Mouse (Mus musculus) megakaryocyte progenitor cell, adult 5-6 weeks (primary cell): Measurements from ENCODE around the gene Ptcd1. TPM values are rescaled to one million over a fixed set of nuclear protein-coding genes. Genes with fewer than 3 reads are reported as not detected.
A peak's percentile ranks its signal among the peaks of the same experiment; 100 is the strongest.
"Not testable (repeated sequence)": the region's sequence is repeated elsewhere in the genome, so short reads cannot be mapped to it uniquely, and the experiment has no call there.

Source experiments
- ATAC-seq: replicated peaks from 2 replicates; pipeline ENCODE4 v1.8.0; 2016; ENCODE audit warnings: mild to moderate bottlenecking, moderate TSS enrichment, inconsistent platforms; ENCODE audit not compliant: poor library complexity
- total RNA-seq, 2 experiments: library from RNA; stranded (forward) in 1 of 2; stranded (reverse) in 1 of 2; fragments of 157-497, 149-512 nt in 1 of 2; fragments of 200-1000 nt in 1 of 2; gene quantifications; 2 replicates each; pipeline versions ENCODE4 v1.2.3 to v1.2.4; 2015 to 2017

Gene Ptcd1
- total RNA-seq, 2 experiments from 2014 or later = 7.7 to 14.3 TPM

- ATAC-seq = peak; percentile 55
Measured at GRCm38 (mm10) chr5:145114606-145115473, 52.1 kb downstream of the Ptcd1 start.

DNA sequence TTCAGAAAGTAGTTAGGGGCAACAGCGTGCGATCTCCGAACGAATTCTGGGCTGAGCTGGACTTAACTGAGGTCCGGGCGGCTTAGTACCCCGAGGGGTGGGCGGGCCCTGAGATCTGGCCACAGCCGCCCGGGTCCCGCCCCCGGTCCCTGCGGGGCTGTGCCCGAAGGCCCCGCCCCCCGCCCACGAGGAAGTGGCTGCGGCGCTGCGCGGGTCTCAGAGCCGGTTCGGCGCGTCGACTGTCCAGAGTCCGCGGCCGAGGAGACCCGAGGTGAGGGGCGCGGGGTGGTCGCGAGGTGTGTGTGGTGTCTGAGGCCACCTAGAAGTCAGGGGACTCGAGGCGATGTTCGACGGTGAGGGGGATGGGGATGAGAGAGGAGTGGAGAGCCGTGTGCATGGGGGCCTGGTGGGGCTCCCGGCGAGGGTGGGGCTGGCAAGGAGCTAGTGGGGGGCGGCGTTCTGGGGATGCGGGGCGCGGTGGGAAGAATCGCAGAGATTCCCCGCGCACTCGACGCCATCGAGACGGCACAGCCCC is 52.8 kb downstream of the Ptcd1 start, which contains the start of gene Arpc1b:
TSS of gene Arpc1b (plus strand) at position 145 of the 535 bp plus-strand sequence.
- peak; percentile 47 for ATAC-seq

DNA sequence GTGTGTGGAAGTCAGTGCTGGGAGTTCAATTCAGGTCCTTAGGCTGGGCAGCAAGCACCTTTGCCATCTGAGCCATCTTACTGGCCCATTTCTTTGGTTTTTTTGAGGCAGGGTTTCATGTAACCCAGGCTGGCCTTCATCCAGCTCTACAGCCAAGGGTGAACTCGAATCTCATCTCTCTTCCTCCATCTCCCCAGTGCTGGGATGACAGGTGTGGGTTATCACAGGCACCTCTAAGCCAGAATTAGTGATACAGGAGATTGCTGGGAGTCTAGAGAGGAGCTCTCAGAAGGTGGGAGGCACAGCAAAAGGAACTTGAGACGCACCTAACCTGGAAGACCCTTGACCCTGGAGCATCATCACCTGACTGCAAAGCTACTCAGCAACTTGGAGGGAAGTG is 53.5 kb downstream of the Ptcd1 start:
- no peak for ATAC-seq

GRCm38 (mm10) chr5:145112566-145112965 is 54.3 kb downstream of the Ptcd1 start:
- ATAC-seq = no peak

- ATAC-seq = no peak
Measured at GRCm38 (mm10) chr5:145110401-145110800, 56.5 kb downstream of the Ptcd1 start.

DNA sequence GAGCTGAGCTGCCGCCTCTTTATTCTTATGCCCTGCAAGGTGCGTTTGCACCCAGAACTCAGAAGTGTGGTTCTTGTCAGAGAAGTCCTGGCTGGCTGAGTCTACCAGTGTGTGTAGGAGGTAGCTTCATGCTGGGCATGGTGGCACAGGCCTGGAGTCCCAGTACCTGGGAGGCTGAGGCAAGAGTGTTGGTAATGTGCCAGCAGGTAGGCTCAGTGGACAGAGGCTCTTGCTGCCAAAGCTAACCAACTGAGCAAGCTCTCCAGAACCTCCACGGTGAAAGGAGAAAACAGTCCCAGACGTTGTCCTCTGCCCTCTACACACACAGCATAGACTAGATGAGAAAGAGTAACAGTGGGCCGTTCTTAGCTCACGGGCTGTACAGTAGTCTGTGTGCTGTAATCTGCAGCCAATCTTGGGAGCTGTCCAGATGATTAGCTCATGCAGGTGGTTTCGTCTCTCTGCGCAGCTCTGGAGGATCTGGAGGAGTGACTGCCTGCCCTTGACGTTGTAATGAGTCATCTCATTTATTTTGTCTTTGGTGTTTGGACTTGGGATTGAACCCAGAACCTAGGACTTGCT is 61.1 kb downstream of the Ptcd1 start:
- ATAC-seq = no peak

GRCm38 (mm10) chr5:145104328-145104727 is 62.6 kb downstream of the Ptcd1 start:
- no peak for ATAC-seq

DNA sequence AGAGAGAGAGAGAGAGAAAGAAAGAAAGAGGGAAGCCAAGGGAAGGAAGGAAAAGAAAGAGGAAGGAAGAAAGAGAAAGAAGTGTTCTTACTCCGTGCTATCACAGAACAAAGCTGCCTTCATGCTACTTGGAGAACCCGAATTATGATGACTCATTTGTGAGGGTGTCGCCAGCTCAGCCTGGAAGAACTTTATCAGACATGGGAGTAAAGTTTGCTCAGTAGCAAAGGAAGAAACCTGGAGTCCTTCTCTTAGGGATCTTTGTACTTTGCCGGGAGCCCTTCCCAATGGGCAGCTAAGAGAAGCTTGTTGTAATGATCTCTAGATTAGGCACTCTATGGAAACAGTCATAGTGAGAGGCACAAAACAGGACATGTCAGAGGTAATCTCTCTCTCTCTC is 64.2 kb downstream of the Ptcd1 start:
- ATAC-seq = 0 out of 2 replicates have a peak, but pooled peaks have one; percentile 29

DNA sequence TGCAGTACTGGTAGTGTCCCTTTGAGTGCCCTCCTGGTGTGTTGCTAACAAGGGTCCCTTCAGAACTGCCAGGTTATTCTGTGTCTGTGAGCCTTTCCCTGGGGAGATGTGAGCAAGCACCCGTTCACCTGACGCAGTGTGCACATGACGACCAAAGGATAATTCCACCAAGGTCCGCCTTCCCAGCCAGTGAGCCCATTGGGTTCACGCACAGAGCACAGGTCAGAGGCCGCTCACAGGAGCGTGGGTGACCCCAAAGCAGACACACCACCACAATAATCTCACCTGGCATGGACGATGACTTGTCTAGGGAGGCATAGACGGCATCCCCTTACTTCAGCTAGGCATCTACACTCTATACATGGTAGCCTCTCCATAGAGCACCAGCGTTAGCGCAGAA is 65.5 kb downstream of the Ptcd1 start:
- not testable (repeated sequence) for ATAC-seq

- no peak for ATAC-seq
Measured at GRCm38 (mm10) chr5:145100960-145101359, 65.9 kb downstream of the Ptcd1 start.

GRCm38 (mm10) chr5:145098340-145098821 is 68.5 kb downstream of the Ptcd1 start:
- peak; percentile 84 for ATAC-seq

Other genes with a start within 250 kb of the Ptcd1 start
- 2.7 and 3.5 TPM in 2 replicates for gene Smurf1, start 201.3 kb downstream of the Ptcd1 start, total RNA-seq (2015)
- 2.8 and 4.1 TPM in 2 replicates for gene Smurf1, start 201.3 kb downstream of the Ptcd1 start, total RNA-seq (2017)
- gene Gm4871, start 134.4 kb downstream of the Ptcd1 start, total RNA-seq (2015) = not detected in 2 replicates
- not detected in 2 replicates for gene Gm4871, start 134.4 kb downstream of the Ptcd1 start, total RNA-seq (2017)
- gene 1700018F24Rik, start 124.1 kb downstream of the Ptcd1 start, total RNA-seq (2015) = not detected in 2 replicates
- gene 1700018F24Rik, start 124.1 kb downstream of the Ptcd1 start, total RNA-seq (2017) = not detected in 2 replicates
- gene Arpc1a, start 83.3 kb downstream of the Ptcd1 start, total RNA-seq (2015) = 72.3 and 79.9 TPM in 2 replicates
- gene Arpc1a, start 83.3 kb downstream of the Ptcd1 start, total RNA-seq (2017) = 47.7 and 51.2 TPM in 2 replicates
- not detected in 2 replicates for gene Kpna7, start 83.1 kb downstream of the Ptcd1 start, total RNA-seq (2015)
- gene Kpna7, start 83.1 kb downstream of the Ptcd1 start, total RNA-seq (2017) = not detected in 2 replicates
- gene Arpc1b, start 52.9 kb downstream of the Ptcd1 start, total RNA-seq (2015) = 252 and 253 TPM in 2 replicates
- 169 and 205 TPM in 2 replicates for gene Arpc1b, start 52.9 kb downstream of the Ptcd1 start, total RNA-seq (2017)
- gene Pdap1, start 26.9 kb downstream of the Ptcd1 start, total RNA-seq (2015) = 61.3 and 66.9 TPM in 2 replicates
- gene Pdap1, start 26.9 kb downstream of the Ptcd1 start, total RNA-seq (2017) = 152 and 264 TPM in 2 replicates
- gene Bud31, start 26.7 kb downstream of the Ptcd1 start, total RNA-seq (2015) = 164 and 217 TPM in 2 replicates
- gene Bud31, start 26.7 kb downstream of the Ptcd1 start, total RNA-seq (2017) = 218 and 231 TPM in 2 replicates
- 20.6 and 22.3 TPM in 2 replicates for gene Cpsf4, start 105 bp upstream of the Ptcd1 start, total RNA-seq (2015)
- 37.8 and 43.8 TPM in 2 replicates for gene Cpsf4, start 105 bp upstream of the Ptcd1 start, total RNA-seq (2017)
- 353 and 371 TPM in 2 replicates for gene Atp5j2, start 25.0 kb upstream of the Ptcd1 start, total RNA-seq (2015)
- 101 and 130 TPM in 2 replicates for gene Atp5j2, start 25.0 kb upstream of the Ptcd1 start, total RNA-seq (2017)
- 9.2 and 9.9 TPM in 2 replicates for gene Zkscan14, start 34.8 kb upstream of the Ptcd1 start, total RNA-seq (2015)
- 27.6 and 30.1 TPM in 2 replicates for gene Zkscan14, start 34.8 kb upstream of the Ptcd1 start, total RNA-seq (2017)
- 4.6 and 5.2 TPM in 2 replicates for gene Zkscan5, start 37.5 kb upstream of the Ptcd1 start, total RNA-seq (2015)
- 5.7 and 7.6 TPM in 2 replicates for gene Zkscan5, start 37.5 kb upstream of the Ptcd1 start, total RNA-seq (2017)
- gene Zfp655, start 64.6 kb upstream of the Ptcd1 start, total RNA-seq (2015) = 39.7 and 45.3 TPM in 2 replicates
- gene Zfp655, start 64.6 kb upstream of the Ptcd1 start, total RNA-seq (2017) = 28.8 and 34.3 TPM in 2 replicates
- 7.4 and 7.5 TPM in 2 replicates for gene Zscan25, start 113.4 kb upstream of the Ptcd1 start, total RNA-seq (2015)
- gene Zscan25, start 113.4 kb upstream of the Ptcd1 start, total RNA-seq (2017) = 5.2 and 9.3 TPM in 2 replicates
- not detected in 2 replicates for gene Cyp3a57, start 178.2 kb upstream of the Ptcd1 start, total RNA-seq (2015)
- gene Cyp3a57, start 178.2 kb upstream of the Ptcd1 start, total RNA-seq (2017) = not detected in 2 replicates